Mouse (Mus musculus): ENCODE data around the gene Gm19410.

- TF ChIP-seq CTCF (IDR thresholded peaks at IDR 0.05; ENCODE audit: low read depth, low read length) (no peak), POLR2A (IDR thresholded peaks at IDR 0.05; ENCODE audit: extremely low read depth, insufficient read depth, low read length) (no peak)
Observed at GRCm38 (mm10) chr8:35730776-35731175, 34.8 kb upstream of the Gm19410 start.

Measured in liver, adult 2 months (tissue).